Mouse (Mus musculus): ENCODE results near the gene Mrpl54. TPM values are rescaled to one million over a fixed set of nuclear protein-coding genes. Genes with fewer than 3 reads are reported as not detected.
A peak's percentile ranks its signal among the peaks of the same experiment; 100 is the strongest.

Gene Mrpl54
- polyA plus RNA-seq, 1 experiment from 2014 or later: 138 TPM

DNA sequence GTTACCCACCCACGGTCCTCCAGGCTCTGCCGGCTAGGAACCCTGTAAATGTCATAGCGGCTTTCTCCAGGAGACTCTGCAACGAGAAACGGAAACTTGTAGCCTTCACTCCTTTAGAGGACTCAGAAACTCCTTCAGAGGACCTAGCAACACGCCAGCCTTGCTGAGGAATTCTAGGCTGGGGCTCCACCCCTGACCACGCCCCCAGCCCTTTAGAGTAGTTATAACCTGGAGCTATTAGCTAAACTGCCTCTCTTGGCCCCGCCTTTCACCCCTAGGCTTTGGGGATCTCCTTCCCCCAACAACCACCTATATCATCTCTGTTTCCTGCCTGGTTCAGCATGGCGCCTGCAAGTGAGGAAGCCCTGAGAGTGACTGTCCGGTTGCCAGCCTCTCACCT lies 12.8 kb upstream of the Mrpl54 start:
- 0 out of 2 replicates have a peak, but pooled peaks cover 3% of the 10 kb centered on the region for H3K9me3 ChIP-seq
- H3K4me2 ChIP-seq: no peak overlapping the region
- WGBS: 56% methylated on average over 10 of the region's 10 CpGs
- H3K4me1 ChIP-seq: 0 out of 2 replicates have a peak, but pooled peaks cover 5% of the 10 kb centered on the region
- no peak overlapping the region for H3K9ac ChIP-seq
- ATAC-seq (ENCODE audit: low FRiP score): no peak
- H3K27ac ChIP-seq: no peak overlapping the region
- H3K36me3 ChIP-seq (replicated peaks): 0 out of 2 replicates have a peak, but pooled peaks cover 3% of the 10 kb centered on the region
- peaks cover 24% of the 10 kb centered on the region for H3K27me3 ChIP-seq
- no peak overlapping the region for H3K4me3 ChIP-seq (replicated peaks)

DNA sequence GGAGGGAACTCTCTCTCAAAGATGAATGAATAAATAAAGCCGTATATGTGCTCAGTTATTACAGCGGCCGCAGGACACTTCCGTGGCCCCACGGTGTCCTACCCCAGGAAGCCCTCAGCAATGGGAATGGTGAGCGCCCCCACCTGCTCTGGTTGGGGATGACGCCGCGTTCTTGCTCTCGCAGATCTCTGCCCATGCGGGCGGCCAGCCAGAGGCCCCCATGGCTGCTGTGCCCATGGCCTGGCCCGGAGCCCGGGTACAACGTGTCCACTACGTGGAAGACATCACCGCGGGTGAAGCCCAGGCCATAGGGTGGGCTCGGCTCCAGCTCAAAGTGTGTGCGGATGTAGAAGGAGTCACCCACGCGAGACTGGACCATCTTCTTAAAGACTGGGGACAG lies 10.9 kb upstream of the Mrpl54 start:
- Histone ChIP-seq H3K4me2 (no peak overlapping the region), H3K9me3 (0 out of 2 replicates have a peak, but pooled peaks cover 3% of the 10 kb centered on the region), H3K36me3 (replicated peaks) (peaks cover 18% of the 10 kb centered on the region), H3K9ac (no peak overlapping the region), H3K27me3 (0 out of 2 replicates have a peak, but pooled peaks cover 6% of the 10 kb centered on the region), H3K27ac (no peak overlapping the region), H3K4me3 (replicated peaks) (no peak overlapping the region), H3K4me1 (0 out of 2 replicates have a peak, but pooled peaks cover 3% of the 10 kb centered on the region)
- 77% methylated on average over 22 of the region's 22 CpGs for WGBS
- no peak for ATAC-seq (ENCODE audit: low FRiP score)

DNA sequence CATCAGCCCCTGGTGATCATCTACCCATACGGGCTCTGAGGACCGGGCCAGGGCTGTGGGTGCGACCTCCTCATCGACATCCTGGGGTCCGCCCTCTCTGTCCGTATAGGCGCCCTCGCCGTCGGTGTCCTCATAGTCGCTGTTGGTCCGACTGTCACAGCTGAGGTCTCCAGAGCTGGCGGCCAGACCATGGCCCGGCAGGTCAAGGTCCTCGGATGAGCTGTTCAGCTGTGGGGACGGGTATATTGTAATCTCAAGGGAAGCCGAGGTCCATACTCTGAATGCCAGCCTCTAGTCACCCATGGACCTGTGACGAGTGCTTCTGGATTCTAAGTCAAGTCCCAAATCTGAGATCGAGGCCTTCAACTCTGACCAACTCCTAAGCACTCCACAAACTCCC lies 7.1 kb upstream of the Mrpl54 start:
- Histone ChIP-seq H3K9me3 (0 out of 2 replicates have a peak, but pooled peaks cover 3% of the 10 kb centered on the region), H3K27ac (no peak overlapping the region), H3K9ac (no peak overlapping the region), H3K4me2 (no peak overlapping the region), H3K36me3 (replicated peaks) (peaks cover 40% of the 10 kb centered on the region), H3K4me3 (replicated peaks) (no peak overlapping the region), H3K27me3 (no peaks in the 10 kb centered on the region), H3K4me1 (peaks cover 4% of the 10 kb centered on the region)
- 95% methylated on average over 19 of the region's 19 CpGs for WGBS
- no peak for ATAC-seq (ENCODE audit: low FRiP score)

DNA sequence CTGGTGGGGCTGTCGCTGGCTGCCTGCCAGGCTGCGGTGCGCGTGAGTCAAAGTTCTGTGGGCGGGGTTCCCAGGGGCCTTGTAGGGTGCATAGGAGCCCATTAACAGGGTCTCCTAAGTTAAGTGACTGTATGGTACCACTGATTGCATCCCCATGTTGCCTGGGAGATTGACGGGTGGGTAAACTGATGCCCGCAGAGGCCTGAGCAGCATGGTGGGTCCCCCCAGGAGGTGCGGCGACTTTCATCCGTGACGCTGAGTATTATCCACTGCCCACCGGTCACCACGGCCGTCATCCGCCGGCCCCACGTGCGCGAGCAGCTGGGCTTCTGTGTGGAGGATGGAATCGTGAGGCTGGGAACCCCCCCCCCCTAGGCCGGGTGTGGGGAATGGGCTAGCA lies 5.6 kb upstream of the Mrpl54 start:
- Histone ChIP-seq H3K36me3 (replicated peaks) (peaks cover 40% of the 10 kb centered on the region), H3K27me3 (no peaks in the 10 kb centered on the region), H3K9ac (no peak overlapping the region), H3K4me1 (peaks cover 10% of the 10 kb centered on the region), H3K4me3 (replicated peaks) (no peak overlapping the region), H3K4me2 (no peak overlapping the region), H3K27ac (no peak overlapping the region), H3K9me3 (0 out of 2 replicates have a peak, but pooled peaks cover 3% of the 10 kb centered on the region)
- no peak for ATAC-seq (ENCODE audit: low FRiP score)
- WGBS: 96% methylated on average over 21 of the region's 21 CpGs

DNA sequence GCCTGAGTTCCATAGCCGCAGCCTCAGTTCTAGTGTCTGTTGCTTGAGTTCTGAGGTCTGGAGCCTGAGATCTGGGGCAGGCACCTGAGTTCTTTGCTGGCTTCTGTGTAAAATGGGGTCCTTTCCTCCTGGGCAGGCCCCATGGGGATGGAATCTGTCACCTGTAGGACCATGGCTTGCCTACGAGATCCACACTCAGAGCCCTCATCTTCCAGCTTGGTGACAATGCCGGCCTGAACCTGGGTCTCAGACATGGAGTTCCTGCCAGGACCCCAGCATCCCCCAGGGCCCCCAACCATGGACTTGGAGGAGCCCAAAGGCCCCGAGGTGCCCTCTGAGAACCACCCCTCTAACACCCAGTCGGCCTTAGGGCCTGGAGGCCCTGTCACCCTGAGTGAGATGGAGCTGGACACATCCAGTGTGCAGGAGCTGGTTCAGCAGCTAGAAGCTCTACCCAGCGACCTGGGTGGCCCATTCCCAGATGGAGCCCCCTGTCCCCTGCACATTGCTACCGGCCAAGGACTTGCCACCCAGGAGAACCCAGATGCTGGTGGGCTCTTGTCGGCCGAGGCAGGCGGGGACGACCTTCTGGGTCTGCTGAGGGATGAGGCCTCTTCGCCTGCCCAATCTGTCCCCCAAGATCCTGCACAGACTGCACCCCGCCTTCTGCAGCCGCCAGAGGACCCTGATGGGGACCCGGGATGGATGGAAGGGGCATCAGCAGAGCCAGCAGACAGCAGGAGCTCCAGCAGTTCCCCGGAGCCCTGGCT lies 2.1 kb upstream of the Mrpl54 start:
- ATAC-seq (ENCODE audit: low FRiP score): no peak
- Histone ChIP-seq H3K4me3 (replicated peaks) (peak overlapping the region; percentile 51), H3K4me2 (peak overlapping the region; percentile 53), H3K9ac (peak overlapping the region; percentile 69), H3K9me3 (no peaks in the 10 kb centered on the region), H3K4me1 (peaks cover 19% of the 10 kb centered on the region), H3K36me3 (replicated peaks) (peaks cover 51% of the 10 kb centered on the region), H3K27ac (no peak overlapping the region), H3K27me3 (no peaks in the 10 kb centered on the region)
- 85% methylated on average over 16 of the region's 16 CpGs for WGBS

DNA sequence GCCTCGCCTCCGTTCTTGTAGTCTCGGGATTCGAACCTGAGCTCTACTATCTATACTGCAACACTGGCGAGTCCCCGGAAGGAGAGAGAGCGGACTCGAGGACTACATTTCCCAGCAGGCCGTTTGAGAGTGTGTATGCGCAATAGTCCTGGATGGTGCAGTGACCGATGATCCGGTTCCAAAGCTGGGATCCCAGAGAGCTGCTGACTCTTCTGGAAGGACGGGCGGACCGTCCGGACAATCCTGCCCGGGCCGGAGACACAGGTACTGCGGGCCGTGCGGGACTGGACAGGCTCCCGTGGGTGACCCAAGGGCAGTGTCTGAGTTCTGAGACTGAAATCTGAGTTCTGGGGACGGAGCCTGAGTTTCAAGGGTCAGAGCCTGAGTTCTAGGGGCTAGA lies 1.3 kb upstream of the Mrpl54 start:
- Histone ChIP-seq H3K9ac (peak overlapping the region; percentile 69), H3K4me3 (replicated peaks) (peak overlapping the region; percentile 51), H3K36me3 (replicated peaks) (peaks cover 51% of the 10 kb centered on the region), H3K9me3 (no peaks in the 10 kb centered on the region), H3K27ac (no peak overlapping the region), H3K27me3 (no peaks in the 10 kb centered on the region), H3K4me2 (peak overlapping the region; percentile 53), H3K4me1 (peaks cover 19% of the 10 kb centered on the region)
- peak; percentile 53 for ATAC-seq (ENCODE audit: low FRiP score)
- WGBS: 7% methylated on average over 23 of the region's 23 CpGs

DNA sequence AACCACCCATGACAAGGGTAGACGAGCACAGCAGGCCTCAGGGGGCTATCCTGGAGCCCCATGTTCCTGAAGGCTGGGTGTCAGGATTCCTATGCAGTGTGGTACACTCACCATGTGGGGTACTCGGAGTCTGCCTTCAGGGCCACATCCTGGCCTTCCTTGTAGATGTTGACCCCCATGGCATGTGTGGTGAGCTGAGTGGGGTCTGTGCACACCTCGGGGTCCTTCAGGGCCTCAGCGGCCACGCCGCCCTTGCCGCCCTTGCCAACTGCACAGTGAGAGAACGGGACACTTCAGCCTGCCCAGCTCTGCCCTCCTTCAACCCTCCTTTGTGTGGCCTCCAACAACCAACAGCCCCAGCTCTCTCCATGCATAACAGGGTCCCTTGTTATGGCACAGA lies 1.2 kb downstream of the Mrpl54 start:
- H3K36me3 ChIP-seq (replicated peaks): peaks cover 46% of the 10 kb centered on the region
- H3K4me3 ChIP-seq (replicated peaks): peak overlapping the region; percentile 67
- no peaks in the 10 kb centered on the region; the same call in 1 of the 2 replicates for H3K27me3 ChIP-seq
- peak; percentile 6; the same call in 1 of the 2 replicates for ATAC-seq (ENCODE audit: low FRiP score)
- peaks cover 19% of the 10 kb centered on the region for H3K4me1 ChIP-seq
- H3K27ac ChIP-seq: no peak overlapping the region
- WGBS: 94% methylated on average over 8 of the region's 8 CpGs
- H3K9me3 ChIP-seq: no peaks in the 10 kb centered on the region; the same call in 1 of the 2 replicates
- H3K4me2 ChIP-seq: peak overlapping the region; percentile 69
- H3K9ac ChIP-seq: no peak overlapping the region

DNA sequence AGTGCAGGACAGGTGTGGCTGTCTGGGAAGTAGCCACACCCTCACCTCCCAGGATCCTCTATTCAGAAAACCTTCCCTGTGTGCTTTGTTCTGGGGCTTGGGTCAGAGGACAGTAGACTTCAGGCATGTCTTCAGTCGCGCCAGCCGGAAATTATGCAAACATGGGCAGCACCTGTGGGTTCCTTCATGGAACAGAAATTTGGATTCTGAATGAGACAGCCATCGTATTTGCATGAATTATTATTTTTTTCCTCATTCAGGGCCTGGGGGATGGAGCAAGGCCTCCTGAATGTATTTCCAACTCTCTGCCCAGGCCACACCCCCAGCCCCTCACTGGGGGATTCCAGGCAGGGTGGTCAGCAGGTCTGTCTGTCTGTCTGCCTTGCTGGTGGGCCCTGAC lies 5.7 kb downstream of the Mrpl54 start:
- WGBS: 94% methylated on average over 4 of the region's 4 CpGs
- Histone ChIP-seq H3K4me3 (replicated peaks) (no peak overlapping the region), H3K27ac (no peak overlapping the region), H3K9ac (no peak overlapping the region), H3K4me2 (no peak overlapping the region), H3K36me3 (replicated peaks) (peaks cover 45% of the 10 kb centered on the region), H3K9me3 (no peaks in the 10 kb centered on the region; the same call in 1 of the 2 replicates), H3K27me3 (peaks cover 43% of the 10 kb centered on the region), H3K4me1 (peaks cover 33% of the 10 kb centered on the region)
- no peak for ATAC-seq (ENCODE audit: low FRiP score)

DNA sequence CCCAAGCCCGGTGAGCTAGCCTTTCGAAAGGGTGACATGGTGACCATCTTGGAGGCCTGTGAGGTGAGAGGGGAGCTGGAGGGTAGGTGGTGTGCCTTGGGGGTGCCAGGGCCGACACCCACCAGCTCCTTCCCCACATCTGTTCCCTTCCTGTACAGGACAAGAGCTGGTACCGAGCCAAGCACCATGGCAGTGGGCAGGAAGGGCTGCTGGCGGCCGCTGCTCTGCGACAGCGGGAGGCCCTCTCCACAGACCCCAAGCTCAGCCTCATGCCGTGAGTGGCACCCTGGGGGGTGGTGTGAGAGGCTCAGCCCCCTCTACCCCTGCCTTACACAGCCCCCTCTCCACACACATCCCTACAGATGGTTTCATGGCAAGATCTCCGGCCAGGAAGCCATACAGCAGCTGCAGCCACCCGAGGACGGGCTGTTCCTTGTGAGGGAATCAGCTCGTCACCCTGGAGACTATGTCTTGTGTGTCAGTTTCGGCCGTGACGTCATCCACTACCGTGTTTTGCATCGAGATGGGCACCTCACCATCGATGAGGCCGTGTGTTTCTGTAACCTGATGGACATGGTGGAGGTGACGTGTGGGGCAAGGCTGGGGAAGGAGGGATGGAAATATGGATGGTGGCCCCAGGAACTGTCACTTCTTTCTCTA lies 7.4 kb downstream of the Mrpl54 start:
- peak overlapping the region; percentile 29; the same call in 1 of the 2 replicates for H3K9ac ChIP-seq

DNA sequence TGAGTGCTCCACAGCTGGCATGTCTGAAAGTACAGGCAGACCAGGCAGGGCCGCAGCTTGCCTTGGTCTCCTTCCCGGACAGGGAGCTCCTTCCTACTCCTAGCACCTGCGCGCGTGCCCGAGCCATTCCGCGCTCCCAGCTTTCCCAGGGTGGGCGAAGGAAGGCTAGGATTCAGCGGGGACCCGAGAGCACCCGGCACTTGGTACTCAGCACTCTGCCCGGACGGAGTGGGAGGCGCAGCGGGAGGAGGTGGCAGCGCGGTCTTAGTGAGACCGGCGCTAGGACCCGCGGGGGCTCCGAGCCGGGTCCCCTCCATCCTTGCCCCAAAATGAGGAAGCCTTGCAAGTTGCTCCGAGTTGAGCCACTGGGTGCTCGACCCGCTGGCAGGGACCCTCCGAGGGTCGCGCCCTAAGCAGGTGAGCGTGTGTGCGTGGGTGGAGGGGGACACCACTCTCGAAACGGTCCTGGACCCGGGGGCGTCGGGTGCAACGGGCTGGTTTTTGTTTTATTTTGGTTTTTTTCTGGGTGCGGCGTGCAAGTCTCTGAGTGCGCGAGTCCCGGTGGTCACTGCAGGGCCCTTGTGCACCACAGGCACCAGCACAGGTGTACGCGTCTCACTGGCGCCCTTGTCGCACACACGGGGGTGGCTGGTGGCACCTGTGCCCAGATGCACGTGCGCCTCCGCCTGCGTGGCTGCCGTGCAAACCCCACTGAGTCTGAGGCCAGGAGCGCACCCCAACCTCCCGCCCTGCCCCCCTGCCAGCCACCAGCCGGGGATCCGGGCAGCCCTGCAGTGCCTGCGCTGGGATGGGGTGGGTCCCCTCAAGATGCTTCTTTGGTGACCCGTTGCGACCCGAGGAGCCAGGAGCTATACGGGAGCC lies 9.3 kb downstream of the Mrpl54 start:
- peaks cover 76% of the 10 kb centered on the region for H3K27me3 ChIP-seq
- no peak overlapping the region for H3K27ac ChIP-seq
- ATAC-seq (ENCODE audit: low FRiP score): no peak; the same call in 1 of the 2 replicates
- peaks cover 13% of the 10 kb centered on the region for H3K36me3 ChIP-seq (replicated peaks)
- peak overlapping the region; percentile 48 for H3K4me3 ChIP-seq (replicated peaks)
- H3K4me1 ChIP-seq: peaks cover 30% of the 10 kb centered on the region
- 1% methylated on average over 62 of the region's 62 CpGs for WGBS
- peak overlapping the region; percentile 61 for H3K9ac ChIP-seq
- H3K9me3 ChIP-seq: no peaks in the 10 kb centered on the region; the same call in 1 of the 2 replicates
- peak overlapping the region; percentile 81 for H3K4me2 ChIP-seq

More for the DNA sequence above, 7.4 kb downstream of the Mrpl54 start:
- peaks cover 33% of the 10 kb centered on the region for H3K36me3 ChIP-seq (replicated peaks)
- ATAC-seq (ENCODE audit: low FRiP score): no peak
- no peaks in the 10 kb centered on the region; the same call in 1 of the 2 replicates for H3K9me3 ChIP-seq
- 56% methylated on average over 21 of the region's 21 CpGs for WGBS
- H3K27me3 ChIP-seq: peaks cover 57% of the 10 kb centered on the region
- no peak overlapping the region for H3K27ac ChIP-seq
- H3K4me2 ChIP-seq: no peak overlapping the region
- H3K4me3 ChIP-seq (replicated peaks): no peak overlapping the region
- peaks cover 24% of the 10 kb centered on the region for H3K4me1 ChIP-seq

DNA sequence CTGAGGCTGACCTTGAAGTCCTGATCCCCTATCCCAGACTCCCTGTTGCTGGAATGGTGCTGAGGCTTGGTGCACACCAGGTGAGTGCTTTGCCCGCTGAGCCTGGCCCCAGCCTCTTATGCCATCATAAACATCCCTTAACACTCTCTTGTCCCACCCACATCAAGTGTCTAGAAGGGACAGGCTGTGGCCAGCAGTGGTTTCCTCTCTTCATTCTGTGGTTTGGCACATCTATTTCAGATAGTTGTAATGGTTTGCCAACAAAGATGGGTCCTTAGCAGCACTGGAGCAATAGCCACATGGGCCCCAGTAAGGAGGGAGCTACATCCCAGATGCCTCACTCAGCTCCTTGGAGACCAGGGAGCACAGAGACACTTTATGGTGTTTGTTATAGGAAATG lies 11.8 kb downstream of the Mrpl54 start:
- WGBS: 59% methylated on average over 1 of the region's 1 CpGs

More for the DNA sequence above, 11.8 kb downstream of the Mrpl54 start:
- Histone ChIP-seq H3K36me3 (replicated peaks) (no peaks in the 10 kb centered on the region), H3K4me2 (no peak overlapping the region), H3K4me1 (peaks cover 29% of the 10 kb centered on the region), H3K27ac (no peak overlapping the region), H3K9ac (no peak overlapping the region), H3K9me3 (no peaks in the 10 kb centered on the region), H3K27me3 (peaks cover 91% of the 10 kb centered on the region), H3K4me3 (replicated peaks) (no peak overlapping the region)
- no peak for ATAC-seq (ENCODE audit: low FRiP score)

Data from forebrain, embryonic 12.5 days (tissue).